Mouse (Mus musculus) hindbrain, embryonic 11.5 days (tissue): ENCODE results near the gene C4b. TPM values are rescaled to one million over a fixed set of nuclear protein-coding genes. Genes with fewer than 3 reads are reported as not detected.

Source experiments
- ATAC-seq: fragments of 200-750 bp; cut with Nextera tagmentation; 2 replicates; pipeline ENCODE4 v1.8.0; 2017; ENCODE audit warnings: mild to moderate bottlenecking, moderate TSS enrichment, moderate library complexity; ENCODE audit not compliant: low FRiP score
- DNase-seq: peaks from one replicate; pipeline ENCODE4 v3.0.0-alpha.2; 2015; ENCODE audit warnings: low spot score
- H3K27ac ChIP-seq: fragments of 300-500 bp; sonication (generic); 2 replicates; pipeline ENCODE4 v1.5.1; 2014; ENCODE audit warnings: mild to moderate bottlenecking, low read depth, low read length
- H3K27me3 ChIP-seq: fragments of 300-500 bp; sonication (generic); 2 replicates; pipeline ENCODE4 v1.6.1; 2014; ENCODE audit warnings: mild to moderate bottlenecking, low read length, moderate library complexity, mixed read lengths; ENCODE audit not compliant: control insufficient read depth, insufficient read depth
- H3K36me3 ChIP-seq: fragments of 300-500 bp; sonication (generic); 2 replicates; pipeline ENCODE4 v1.6.1; 2014; ENCODE audit warnings: mild to moderate bottlenecking, low read length, moderate library complexity, mixed read lengths; ENCODE audit not compliant: control insufficient read depth, insufficient read depth
- H3K4me1 ChIP-seq: fragments of 300-500 bp; sonication (generic); replicated peaks from 2 replicates; pipeline ENCODE4 v1.6.1; 2014; ENCODE audit warnings: low read length, mixed read lengths; ENCODE audit not compliant: control insufficient read depth, insufficient read depth
- H3K4me2 ChIP-seq: fragments of 300-500 bp; sonication (generic); replicated peaks from 2 replicates; pipeline ENCODE4 v1.6.1; 2014; ENCODE audit warnings: mild to moderate bottlenecking, low read depth, low read length
- H3K4me3 ChIP-seq: fragments of 300-500 bp; sonication (generic); 2 replicates; pipeline ENCODE4 v1.5.1; 2014; ENCODE audit warnings: low read depth, low read length
- H3K9ac ChIP-seq: fragments of 300-500 bp; sonication (generic); 2 replicates; pipeline ENCODE4 v1.6.1; 2014; ENCODE audit warnings: low read depth, low read length
- H3K9me3 ChIP-seq: fragments of 300-500 bp; sonication (generic); 2 replicates; pipeline ENCODE4 v1.6.1; 2016; ENCODE audit warnings: low read length; ENCODE audit not compliant: control insufficient read depth
- WGBS: fragments of 180-500 bp; shearing (Covaris S2); extraction: QIAGEN DNeasy Blood & Tissue Kit; methylation state at CpG from one replicate; pipeline ENCODE4 v1.1.7; 2014; 5-methylcytosine and 5-hydroxymethylcytosine counted together
- polyA plus RNA-seq: library from polyadenylated mRNA; unstranded; fragments of >200 nt; fragmentation: Nextera tagmentation; extraction: Ambion mirVana; gene quantifications from 2 replicates; pipeline ENCODE4 v1.2.1, GENCODE M21; 2014

The C4b gene
- polyA plus RNA-seq, 1 experiment from 2014 or later = not detected

- Histone ChIP-seq H3K4me2 (no peak overlapping the region), H3K4me1 (no peaks in the 10 kb centered on the region), H3K27me3 (peaks cover 3% of the 10 kb centered on the region; the same call in 1 of the 2 replicates), H3K36me3 (no peaks in the 10 kb centered on the region), H3K4me3 (no peak overlapping the region), H3K9me3 (no peaks in the 10 kb centered on the region), H3K27ac (no peak overlapping the region), H3K9ac (no peak overlapping the region)
- ATAC-seq (no peak), DNase-seq (no peak)
- 79% methylated on average over 4 of the region's 4 CpGs for WGBS
These were observed 63.1 kb downstream of the C4b start for GRCm38 (mm10) chr17:34680621-34681020.

- Histone ChIP-seq H3K9ac (no peak overlapping the region), H3K36me3 (no peaks in the 10 kb centered on the region), H3K27ac (no peak overlapping the region), H3K4me3 (no peak overlapping the region), H3K27me3 (peaks cover 5% of the 10 kb centered on the region), H3K4me1 (no peaks in the 10 kb centered on the region), H3K9me3 (no peaks in the 10 kb centered on the region), H3K4me2 (no peak overlapping the region)
- ATAC-seq (no peak), DNase-seq (no peak)
- WGBS = 80% methylated on average over 26 of the region's 26 CpGs
These were observed 63.5 kb downstream of the C4b start for GRCm38 (mm10) chr17:34680191-34680590.

Other genes starting within 250 kb of the C4b start
- not detected in 2 replicates for gene Btnl6, start 226.5 kb downstream of the C4b start, polyA plus RNA-seq
- 9.6 and 11.6 TPM in 2 replicates for gene Notch4, start 179.6 kb downstream of the C4b start, polyA plus RNA-seq
- gene Gpsm3, start 154.1 kb downstream of the C4b start, polyA plus RNA-seq = 3.2 and 5.9 TPM in 2 replicates
- 16.6 and 17.3 TPM in 2 replicates for gene Pbx2, start 152.6 kb downstream of the C4b start, polyA plus RNA-seq
- gene Ager, start 146.0 kb downstream of the C4b start, polyA plus RNA-seq = 1.7 and 2.2 TPM in 2 replicates
- 175 and 182 TPM in 2 replicates for gene Rnf5, start 140.2 kb downstream of the C4b start, polyA plus RNA-seq
- gene Agpat1, start 139.6 kb downstream of the C4b start, polyA plus RNA-seq = 73.8 and 81.2 TPM in 2 replicates
- gene Egfl8, start 127.9 kb downstream of the C4b start, polyA plus RNA-seq = 4.4 and 4.7 TPM in 2 replicates
- gene Ppt2, start 115.4 kb downstream of the C4b start, polyA plus RNA-seq = 23.6 and 26.0 TPM in 2 replicates
- gene Prrt1, start 114.3 kb downstream of the C4b start, polyA plus RNA-seq = 1.0 and 2.0 TPM in 2 replicates
- gene Fkbpl, start 99.1 kb downstream of the C4b start, polyA plus RNA-seq = 16.4 and 17.2 TPM in 2 replicates
- gene Atf6b, start 96.7 kb downstream of the C4b start, polyA plus RNA-seq = 61.9 and 67.5 TPM in 2 replicates
- 0.01 and 0.09 TPM in 2 replicates for gene Tnxb, start 73.3 kb downstream of the C4b start, polyA plus RNA-seq
- gene Cyp21a1, start 60.7 kb upstream of the C4b start, polyA plus RNA-seq = not detected in 2 replicates
- gene Stk19, start 93.1 kb upstream of the C4b start, polyA plus RNA-seq = 21.7 and 22.7 TPM in 2 replicates
- 58.6 and 64.9 TPM in 2 replicates for gene Dxo, start 93.1 kb upstream of the C4b start, polyA plus RNA-seq
- 26.9 and 29.9 TPM in 2 replicates for gene Skiv2l, start 106.3 kb upstream of the C4b start, polyA plus RNA-seq
- 117 and 138 TPM in 2 replicates for gene Nelfe, start 106.5 kb upstream of the C4b start, polyA plus RNA-seq
- 1.0 and 2.1 TPM in 2 replicates for gene Cfb, start 118.6 kb upstream of the C4b start, polyA plus RNA-seq
- gene Zbtb12, start 135.6 kb upstream of the C4b start, polyA plus RNA-seq = 2.9 and 3.2 TPM in 2 replicates
- gene Gm20547, start 138.2 kb upstream of the C4b start, polyA plus RNA-seq = not detected in 2 replicates
- 0.64 and 1.2 TPM in 2 replicates for gene C2, start 154.4 kb upstream of the C4b start, polyA plus RNA-seq
- gene Ehmt2, start 154.6 kb upstream of the C4b start, polyA plus RNA-seq = 57.4 and 70.1 TPM in 2 replicates
- 0.12 and 0.29 TPM in 2 replicates for gene Slc44a4, start 170.6 kb upstream of the C4b start, polyA plus RNA-seq
- gene Neu1, start 187.4 kb upstream of the C4b start, polyA plus RNA-seq = 12.9 and 14.5 TPM in 2 replicates
- gene Hspa1b, start 215.4 kb upstream of the C4b start, polyA plus RNA-seq = 0.15 TPM in 1 of 2 replicates, not detected in the other
- gene Gm20481, start 226.0 kb upstream of the C4b start, polyA plus RNA-seq = 0.49 TPM in 1 of 2 replicates, not detected in the other
- gene Hspa1a, start 228.3 kb upstream of the C4b start, polyA plus RNA-seq = 0.93 and 1.4 TPM in 2 replicates
- 0.93 and 1.2 TPM in 2 replicates for gene Hspa1l, start 228.8 kb upstream of the C4b start, polyA plus RNA-seq
- gene Lsm2, start 238.0 kb upstream of the C4b start, polyA plus RNA-seq = 188 and 207 TPM in 2 replicates